8 mouse cellular contexts compared by ENCODE assay signal in genomic region chr13:46798156-46798555, GRCm38 (mm10).
DNase-seq lines count a peak whose midpoint lies in the region; TF ChIP-seq lines count a peak whose summit lies in the region.

No protein-coding gene starts in this region.

- DNase-seq in gastrocnemius, adult 2 months = peak; percentile 50
- DNase-seq in gastrocnemius, postnatal 36 days = no peak
- DNase-seq in urinary bladder, postnatal 25 days (ENCODE audit: low spot score) = peak; percentile 40
- no peak for DNase-seq in urinary bladder, postnatal 36 days (ENCODE audit: low spot score in 2 of 2)
- peak; percentile 68 to 76 for DNase-seq in cerebellum, postnatal 10 days
- DNase-seq in induced T-regulatory cell, adult 2 months (ENCODE audit: low read depth) = peak; percentile 82
- peak; percentile 53 for DNase-seq in lung, postnatal 14 days
- DNase-seq in splenic B cell, adult 2 months (ENCODE audit: low read depth, low spot score) = peak; percentile 73

- intact Hi-C loops in gastrocnemius, adult 2 months (cut with DNase I) = loop anchor here (5.0 to 10.0 kb wide), 2 partner anchors 76 to 483 kb away; no protein-coding TSS in a partner anchor
- intact Hi-C loops in gastrocnemius, postnatal 36 days (cut with DNase I) = no loop called here

- H3K27me3 ChIP-seq in splenic B cell, adult 2 months (ENCODE audit: control insufficient read depth, insufficient read depth, low read length, poor library complexity, severe bottlenecking) = no peaks in the 10 kb centered on the region

- H3K4me3 ChIP-seq in gastrocnemius, adult 2 months = no peak overlapping the region

- no peaks in the 10 kb centered on the region for H3K36me3 ChIP-seq in splenic B cell, adult 2 months (ENCODE audit: control insufficient read depth, insufficient read depth, low read length, poor library complexity, severe bottlenecking)

- no peak overlapping the region for H3K27ac ChIP-seq in gastrocnemius, adult 2 months

- TF ChIP-seq CTCF in gastrocnemius, adult 2 months (IDR thresholded peaks at IDR 0.05) = peak; percentile 84

Comparison
In these comparisons a context has a peak if more than half of its experiments do, and no peak if none do; other contexts are left out.
1. DNase-seq: peak in gastrocnemius, adult 2 months (single experiment), urinary bladder, postnatal 25 days (single experiment), cerebellum, postnatal 10 days (2 of 2), induced T-regulatory cell, adult 2 months (single experiment), lung, postnatal 14 days (single experiment) and splenic B cell, adult 2 months (single experiment); none in gastrocnemius, postnatal 36 days (0 of 2) and urinary bladder, postnatal 36 days (0 of 2).